Mouse (Mus musculus) ES-E14 (cell line): Measurements from ENCODE around the gene Gcc2.
"Not testable (repeated sequence)": the region's sequence is repeated elsewhere in the genome, so short reads cannot be mapped to it uniquely, and the experiment has no call there.

ENCODE experiments used
- HCFC1 ChIP-seq: IDR thresholded peaks from 2 replicates; pipeline ENCODE4 v1.6.1; 2012; ENCODE audit warnings: low read length, inconsistent platforms, borderline replicate concordance; ENCODE audit not compliant: insufficient read depth
- MAFK ChIP-seq: IDR thresholded peaks from 2 replicates; pipeline ENCODE4 v1.6.1; 2014; ENCODE audit warnings: mild to moderate bottlenecking, low read depth, low read length, inconsistent platforms; ENCODE audit not compliant: insufficient read depth
- ZNF384 ChIP-seq: IDR thresholded peaks from 2 replicates; pipeline ENCODE4 v1.6.1; 2012; ENCODE audit warnings: low read depth, low read length, inconsistent platforms

DNA sequence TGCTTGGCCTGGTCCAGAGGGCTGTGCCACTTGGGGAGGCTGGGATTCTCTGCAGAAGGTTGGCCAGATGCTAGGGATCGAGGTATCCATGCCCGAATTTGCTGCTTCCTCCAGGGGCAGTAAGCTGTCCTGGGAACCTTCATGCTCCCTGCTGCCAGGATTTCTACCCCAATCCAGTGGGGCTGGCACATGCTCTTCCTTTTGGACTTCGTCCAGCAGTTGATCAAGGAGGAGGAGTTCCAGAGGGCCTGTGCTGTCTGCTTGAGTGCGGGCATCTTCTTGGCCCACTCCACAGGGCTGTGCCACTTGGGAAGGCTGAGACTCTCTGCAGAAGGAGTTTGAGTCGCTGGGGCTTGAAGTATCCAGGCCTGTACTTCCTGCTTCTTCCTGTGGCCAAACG, 32.1 kb upstream of the Gcc2 start:
- TF ChIP-seq ZNF384, MAFK, HCFC1: not testable (repeated sequence)
